9 mouse cellular contexts compared by ENCODE assay signal in genomic region chr6:127245814-127246440, GRCm38 (mm10).
DNase-seq lines count a peak whose midpoint lies in the region; ATAC-seq and TF ChIP-seq lines count a peak whose summit lies in the region.
"Had no signal": no experiment of that assay in that cellular context is flagged by ENCODE, and none has a peak within 500 bp of the region (broad histone marks: within the 10 kb centered on the region; RNA-seq: fewer than 3 reads in every experiment).

No protein-coding gene starts in this region.

- H3K4me1 ChIP-seq in liver, adult 2 months (ENCODE audit: control insufficient read depth, insufficient read depth, low read length), result no peaks in the 10 kb centered on the region

- H3K27ac ChIP-seq in liver, adult 2 months (replicated peaks; ENCODE audit: insufficient read depth, low read depth, low read length), result no peak overlapping the region

- intact Hi-C loops in left cerebral cortex, postnatal 36 days (cut with DNase I), result no loop called here

- no peak for TF ChIP-seq CTCF in liver, adult 2 months (IDR thresholded peaks at IDR 0.05; ENCODE audit: low read depth, low read length)

- H3K9ac ChIP-seq in liver, adult 2 months (ENCODE audit: low read depth, low read length), result no peak overlapping the region

- H3K79me2 ChIP-seq in liver, adult 2 months (ENCODE audit: control insufficient read depth, insufficient read depth, low read length), result no peaks in the 10 kb centered on the region

- peak; percentile 91 for ATAC-seq in neutrophil, adult 5-6 weeks (ENCODE audit: extremely low read depth, insufficient number of reproducible peaks, low FRiP score, poor library complexity, severe bottlenecking)

- no peak overlapping the region for H3K4me3 ChIP-seq in liver, adult 2 months (ENCODE audit: insufficient read depth, low read depth, low read length)

- no peak for TF ChIP-seq POLR2A in liver, adult 2 months (IDR thresholded peaks at IDR 0.05; ENCODE audit: extremely low read depth, insufficient read depth, low read length)

- H3K27me3 ChIP-seq in liver, adult 2 months (ENCODE audit: control insufficient read depth, insufficient read depth, low read length), result no peaks in the 10 kb centered on the region

- 77% methylated on average over 4 of the region's 4 CpGs for WGBS in liver, adult 2 months

- no peaks in the 10 kb centered on the region for H3K36me3 ChIP-seq in liver, adult 2 months (ENCODE audit: control insufficient read depth, insufficient read depth, low read length)

- peak; percentile 91 for DNase-seq in CD4-positive helper T cell, adult 2 months (ENCODE audit: low read depth, low spot score)
- DNase-seq in Muller cell, postnatal 12 days (ENCODE audit: inconsistent ontology term), result peak; percentile 25
- DNase-seq in liver, adult 2 months (ENCODE audit: extremely low read depth, low read depth, low spot score), result peak; percentile 13
- DNase-seq in frontal cortex, postnatal 36 days (ENCODE audit: low spot score in 2 of 2), result no peak
- no peak for DNase-seq in layer of hippocampus, adult 8-10 months (ENCODE audit: low spot score in 2 of 2)
- DNase-seq in left cerebral cortex, postnatal 36 days (ENCODE audit: low spot score in 2 of 2), result no peak
- DNase-seq in adrenal gland, adult 2 months, result no peak
- DNase-seq: layer of hippocampus, adult 9-11 months had no signal

Comparison
In these comparisons a context has a peak if more than half of its experiments do, and no peak if none do; other contexts are left out.
1. DNase-seq: peak in CD4-positive helper T cell, adult 2 months (single experiment), Muller cell, postnatal 12 days (single experiment) and liver, adult 2 months (single experiment); none in frontal cortex, postnatal 36 days (0 of 2), layer of hippocampus, adult 8-10 months (0 of 2), left cerebral cortex, postnatal 36 days (0 of 2) and adrenal gland, adult 2 months (single experiment).